Mouse (Mus musculus): Measurements from ENCODE around the gene Rasip1. TPM values are rescaled to one million over a fixed set of nuclear protein-coding genes. Genes with fewer than 3 reads are reported as not detected.
A peak's percentile ranks its signal among the peaks of the same experiment; 100 is the strongest.
"Not testable (repeated sequence)": the region's sequence is repeated elsewhere in the genome, so short reads cannot be mapped to it uniquely, and the experiment has no call there.

The Rasip1 gene
- polyA plus RNA-seq, 1 experiment = 4.3 TPM

DNA sequence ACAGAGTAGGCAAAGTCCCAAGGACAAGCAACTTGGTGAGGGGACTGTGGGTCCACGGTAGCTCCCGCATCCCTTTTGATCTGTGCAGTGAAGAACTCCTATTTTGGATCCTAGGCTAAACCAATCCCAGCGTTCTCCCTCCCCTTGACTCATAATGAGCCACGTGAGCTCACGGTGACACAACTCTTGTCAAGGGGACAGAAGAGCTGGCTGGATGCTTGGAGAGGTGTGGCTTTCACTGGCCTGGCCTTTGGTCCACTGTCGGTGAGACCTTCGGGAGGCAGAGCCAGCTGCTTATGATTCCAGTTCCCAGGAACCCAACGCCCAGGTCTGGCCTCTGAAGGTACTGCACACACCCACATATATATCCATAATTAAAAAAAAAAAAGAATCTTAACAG, 22.1 kb downstream of the Rasip1 start:
- Histone ChIP-seq H3K4me3 (ENCODE audit: insufficient read depth, low read depth, low read length) (no peak overlapping the region), H3K4me1 (ENCODE audit: control insufficient read depth, insufficient read depth, insufficient read length, low read length) (0 out of 2 replicates have a peak, but pooled peaks cover under 1% of the 10 kb centered on the region), H3K27ac (replicated peaks; ENCODE audit: low read depth, low read length) (no peak overlapping the region)

DNA sequence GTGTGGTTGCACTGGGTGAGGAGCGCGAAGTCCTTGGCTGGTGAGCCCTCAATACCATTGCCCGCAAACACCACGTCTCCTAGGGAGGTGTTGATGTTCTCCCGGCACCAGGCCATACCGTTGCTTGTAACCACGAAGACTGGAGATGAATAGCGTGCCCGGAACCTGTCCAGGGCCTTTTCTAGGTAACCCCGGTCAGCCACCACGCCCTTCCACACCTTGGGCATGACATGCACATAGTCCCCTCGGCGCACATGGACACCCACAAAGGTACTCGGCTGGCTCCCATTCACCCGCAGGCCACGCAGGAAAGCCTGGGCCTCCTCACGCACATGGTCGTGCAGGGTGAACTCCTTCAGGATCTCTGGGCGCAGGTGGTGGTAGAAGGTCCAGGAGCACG, 23.2 kb downstream of the Rasip1 start:
- not testable (repeated sequence) for H3K27ac ChIP-seq (replicated peaks; ENCODE audit: low read depth, low read length); H3K4me3 ChIP-seq (ENCODE audit: insufficient read depth, low read depth, low read length); H3K4me1 ChIP-seq (ENCODE audit: control insufficient read depth, insufficient read depth, insufficient read length, low read length)

DNA sequence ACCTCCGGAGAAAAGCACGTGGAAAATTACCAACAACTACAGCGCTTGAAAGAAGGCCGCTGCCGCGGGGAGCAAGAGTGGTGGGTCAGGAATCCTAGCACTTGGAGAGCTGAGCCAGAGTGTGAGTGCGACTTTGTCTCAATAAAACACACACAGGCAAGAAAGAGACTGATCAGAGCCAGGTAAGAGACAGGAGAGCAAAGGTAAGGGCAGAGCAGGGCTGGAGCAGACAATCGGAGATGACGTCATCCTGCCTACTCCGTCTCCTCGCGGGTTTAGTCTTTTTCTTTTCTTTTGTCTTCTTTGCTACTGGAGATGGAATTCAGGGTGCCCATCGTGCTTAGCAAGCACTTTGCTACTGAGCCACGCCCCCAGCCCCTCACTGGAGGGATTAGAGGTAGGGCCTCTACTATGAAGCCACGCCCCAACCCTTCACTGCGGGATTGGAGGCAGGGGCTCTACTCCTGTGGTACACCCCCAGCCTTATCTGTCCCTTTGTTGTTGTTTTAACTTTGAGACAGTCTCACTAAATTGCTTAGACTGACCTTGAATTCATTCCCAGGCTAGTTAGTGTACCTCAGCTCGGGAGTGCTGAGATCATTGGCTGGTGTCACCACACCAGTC, 27.2 kb downstream of the Rasip1 start:
- Histone ChIP-seq H3K27ac (replicated peaks; ENCODE audit: low read depth, low read length) (no peak overlapping the region), H3K4me3 (ENCODE audit: insufficient read depth, low read depth, low read length) (peak overlapping the region; percentile 40; the same call in 1 of the 2 replicates), H3K4me1 (ENCODE audit: control insufficient read depth, insufficient read depth, insufficient read length, low read length) (no peaks in the 10 kb centered on the region)

DNA sequence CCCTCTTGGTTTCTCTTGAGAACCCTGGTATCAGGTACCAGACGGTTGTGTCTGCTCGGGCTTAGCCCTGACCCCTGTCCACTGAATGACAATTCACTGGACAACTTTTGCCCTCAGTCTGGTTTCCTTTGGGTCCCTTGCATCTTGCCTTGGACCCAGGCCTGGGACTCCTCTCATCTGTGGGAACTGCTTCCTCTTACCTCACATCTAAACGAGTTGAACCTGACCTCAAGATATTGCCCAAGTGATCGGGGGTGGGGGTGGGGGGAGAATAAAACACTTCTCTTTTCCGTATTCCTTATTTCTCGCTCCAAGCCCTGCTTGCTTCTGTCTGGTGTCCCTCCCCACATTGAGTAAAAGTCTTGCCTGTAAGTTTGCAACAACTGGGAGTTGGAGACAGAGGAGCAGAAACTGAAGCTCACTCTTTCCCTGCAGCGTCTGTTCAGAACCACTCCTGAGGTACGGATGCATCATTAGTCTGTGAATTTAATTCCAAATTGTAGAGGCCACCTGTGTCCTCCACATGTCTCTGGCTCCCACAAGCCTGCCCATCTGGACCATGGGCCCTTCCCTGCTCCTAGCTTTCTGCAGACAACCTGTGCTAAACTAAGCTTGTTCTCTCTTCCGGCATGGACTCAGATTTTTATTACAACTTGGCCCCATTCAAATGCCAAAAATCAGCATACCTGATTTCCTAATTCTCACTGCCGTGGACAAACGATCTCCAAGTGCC, 33.6 kb downstream of the Rasip1 start:
- H3K4me1 ChIP-seq (ENCODE audit: control insufficient read depth, insufficient read depth, insufficient read length, low read length) = no peaks in the 10 kb centered on the region
- no peak overlapping the region for H3K27ac ChIP-seq (replicated peaks; ENCODE audit: low read depth, low read length)
- H3K4me3 ChIP-seq (ENCODE audit: insufficient read depth, low read depth, low read length) = no peak overlapping the region

DNA sequence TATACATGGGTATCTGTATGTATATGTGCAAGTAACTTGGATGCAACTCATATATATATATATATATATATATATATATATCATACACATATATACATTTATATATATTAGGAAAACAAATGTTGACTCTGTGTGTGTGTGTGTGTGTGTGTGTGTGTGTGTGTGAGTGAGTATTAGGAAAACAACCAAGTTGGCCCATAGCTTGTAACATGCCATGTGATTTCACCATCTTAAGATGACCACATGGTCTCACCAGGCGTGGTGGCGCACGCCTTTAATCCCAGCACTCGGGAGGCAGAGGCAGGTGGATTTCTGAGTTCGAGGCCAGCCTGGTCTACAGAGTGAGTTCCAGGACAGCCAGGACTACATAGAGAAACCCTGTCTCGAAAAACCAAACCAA, 34.4 kb downstream of the Rasip1 start:
- H3K27ac ChIP-seq (replicated peaks; ENCODE audit: low read depth, low read length); H3K4me1 ChIP-seq (ENCODE audit: control insufficient read depth, insufficient read depth, insufficient read length, low read length); H3K4me3 ChIP-seq (ENCODE audit: insufficient read depth, low read depth, low read length): not testable (repeated sequence)

DNA sequence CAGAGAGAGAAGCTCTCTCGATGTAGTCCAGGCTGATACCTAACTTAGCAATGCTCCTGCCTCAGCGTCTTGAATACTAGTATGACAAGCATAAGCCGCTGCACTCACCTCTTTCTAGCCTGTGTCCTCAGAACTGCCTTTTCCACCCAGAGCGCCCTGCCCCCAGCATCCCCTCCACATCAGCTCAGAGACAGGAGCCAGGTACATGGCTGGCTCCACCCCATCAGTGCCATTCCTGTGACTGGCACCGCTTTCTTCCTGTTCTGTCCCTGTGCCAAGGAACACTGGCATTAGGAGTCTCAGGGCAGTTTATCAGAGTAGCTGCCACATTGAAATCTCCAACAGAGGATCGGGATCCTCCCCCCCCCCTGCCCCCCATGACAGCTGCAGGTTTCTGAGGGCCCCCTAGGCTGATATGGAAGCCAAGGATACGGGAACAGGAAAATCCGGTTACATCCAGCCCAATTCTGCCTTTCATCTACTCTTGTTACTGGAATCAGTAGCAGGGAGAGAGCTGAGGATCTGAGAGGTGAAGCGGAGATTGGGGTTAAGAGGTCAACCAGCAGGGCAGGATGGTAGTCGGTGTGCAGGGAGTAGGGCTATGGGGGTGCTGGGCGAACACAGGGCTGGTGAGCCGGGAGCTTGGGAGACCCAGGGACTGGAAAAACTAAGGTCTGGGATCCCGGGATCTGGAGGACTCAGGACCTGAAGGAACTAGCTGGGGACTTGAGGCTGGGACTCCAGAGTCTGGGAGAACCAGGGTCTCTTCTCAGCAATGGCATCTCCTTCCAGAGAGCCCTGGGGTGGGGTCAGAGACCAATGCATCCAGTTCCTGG, 38.2 kb downstream of the Rasip1 start:
- H3K4me1 ChIP-seq (ENCODE audit: control insufficient read depth, insufficient read depth, insufficient read length, low read length) = no peaks in the 10 kb centered on the region
- no peak overlapping the region for H3K27ac ChIP-seq (replicated peaks; ENCODE audit: low read depth, low read length)
- no peak overlapping the region for H3K4me3 ChIP-seq (ENCODE audit: insufficient read depth, low read depth, low read length)

DNA sequence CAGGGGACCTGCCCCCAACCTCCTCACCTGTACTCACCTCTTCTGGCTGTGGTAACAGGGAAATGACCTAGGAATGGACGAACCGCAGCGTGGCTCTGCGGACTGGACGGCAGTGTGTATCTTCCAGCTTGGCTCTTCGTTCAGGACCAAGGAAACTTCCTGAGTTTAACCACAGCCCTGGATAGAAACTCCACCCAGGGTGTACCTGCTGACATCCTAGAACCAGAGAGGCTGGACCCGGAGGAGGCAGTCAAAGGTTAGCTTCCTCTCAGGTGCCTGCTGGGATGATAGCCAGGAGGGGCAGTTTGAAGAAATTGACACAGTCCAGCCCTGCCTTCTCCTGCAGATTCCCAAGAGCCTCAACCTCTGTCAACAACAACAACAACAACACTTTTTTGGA, 38.9 kb downstream of the Rasip1 start, which contains the start of gene Fut2:
TSS of gene Fut2 (minus strand) at position 234 of the 400 bp plus-strand sequence.
- no peak within 1 kb of the TSS for H3K4me3 ChIP-seq (ENCODE audit: insufficient read depth, low read depth, low read length)
- H3K4me1 ChIP-seq (ENCODE audit: control insufficient read depth, insufficient read depth, insufficient read length, low read length) = no peaks in the 10 kb centered on the region
- no peak within 1 kb of the TSS for H3K27ac ChIP-seq (replicated peaks; ENCODE audit: low read depth, low read length)

DNA sequence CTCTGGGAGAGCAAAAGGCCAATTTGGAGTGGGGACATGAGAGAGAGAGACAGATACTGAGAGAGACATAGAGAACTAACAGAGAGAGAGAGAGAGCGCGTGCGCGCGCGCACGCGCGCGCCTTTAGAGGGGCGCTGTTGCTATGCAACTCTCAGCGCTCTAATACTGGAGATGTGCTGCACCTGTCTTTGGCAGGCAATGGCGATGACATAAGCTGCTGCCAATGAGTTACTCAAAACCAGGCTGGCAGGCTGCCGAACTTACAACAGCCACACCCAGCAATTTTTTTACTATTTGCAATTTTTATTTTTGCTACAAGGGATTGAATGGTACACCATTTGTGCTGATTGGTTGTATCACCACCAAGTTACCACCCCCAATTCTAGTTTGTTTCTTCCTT, 40.5 kb downstream of the Rasip1 start:
- H3K4me1 ChIP-seq (ENCODE audit: control insufficient read depth, insufficient read depth, insufficient read length, low read length) = no peaks in the 10 kb centered on the region
- no peak overlapping the region for H3K27ac ChIP-seq (replicated peaks; ENCODE audit: low read depth, low read length)
- no peak overlapping the region for H3K4me3 ChIP-seq (ENCODE audit: insufficient read depth, low read depth, low read length)

DNA sequence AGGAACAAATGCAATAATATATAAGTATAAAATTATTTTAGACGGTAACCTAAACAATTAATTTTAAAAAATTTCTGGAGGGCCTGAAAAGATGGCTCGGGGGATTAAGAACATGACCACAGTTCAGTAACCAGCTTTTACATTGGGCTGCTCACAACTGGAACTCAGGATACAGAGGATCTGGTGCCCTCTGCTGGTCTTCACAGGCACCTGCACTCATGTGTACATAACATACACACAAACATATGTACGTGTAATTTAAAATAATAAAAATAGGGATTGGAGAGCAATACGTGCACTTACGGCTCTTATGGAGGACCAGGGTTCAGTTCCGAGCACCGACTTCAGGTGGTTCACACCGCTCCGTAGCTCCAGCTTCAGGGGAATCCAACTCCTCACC, 41.6 kb downstream of the Rasip1 start:
- Histone ChIP-seq H3K27ac (replicated peaks; ENCODE audit: low read depth, low read length) (no peak overlapping the region), H3K4me1 (ENCODE audit: control insufficient read depth, insufficient read depth, insufficient read length, low read length) (no peaks in the 10 kb centered on the region), H3K4me3 (ENCODE audit: insufficient read depth, low read depth, low read length) (no peak overlapping the region)

DNA sequence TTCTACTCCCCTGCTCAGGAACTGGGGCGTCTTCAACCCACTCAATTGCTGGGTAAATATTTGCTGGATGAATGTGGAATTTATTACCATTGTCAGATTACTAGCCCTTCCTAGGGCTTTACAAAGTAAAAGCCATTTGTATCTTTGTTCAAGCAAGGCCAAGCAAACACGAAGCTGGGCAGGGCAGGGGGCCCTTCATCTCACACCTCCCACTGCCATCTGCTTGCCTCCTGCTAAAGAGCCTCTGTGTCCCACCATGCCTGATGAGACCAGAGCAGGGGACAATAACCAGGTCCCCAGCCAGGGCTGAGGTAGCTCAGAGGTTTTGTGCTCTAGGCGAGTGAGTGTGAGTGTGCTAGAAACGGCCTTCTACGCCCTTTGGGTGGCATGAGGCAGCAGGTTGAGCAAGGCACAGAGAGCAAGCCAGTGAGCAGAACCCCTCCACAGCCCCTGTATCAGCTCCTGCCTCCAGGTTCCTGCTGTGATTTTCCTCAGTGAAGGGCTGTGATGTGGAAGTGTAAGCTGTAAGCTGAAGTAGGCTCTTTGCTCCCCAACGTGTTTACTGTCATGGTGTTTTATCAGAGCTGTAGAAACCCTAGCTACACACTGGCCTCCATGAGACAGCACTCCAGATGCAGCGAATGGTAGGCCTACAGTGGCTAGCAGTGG, 50.5 kb downstream of the Rasip1 start:
- no peak overlapping the region for H3K4me3 ChIP-seq (ENCODE audit: insufficient read depth, low read depth, low read length)
- H3K27ac ChIP-seq (replicated peaks; ENCODE audit: low read depth, low read length) = no peak overlapping the region
- peaks cover 24% of the 10 kb centered on the region for H3K4me1 ChIP-seq (ENCODE audit: control insufficient read depth, insufficient read depth, insufficient read length, low read length)

DNA sequence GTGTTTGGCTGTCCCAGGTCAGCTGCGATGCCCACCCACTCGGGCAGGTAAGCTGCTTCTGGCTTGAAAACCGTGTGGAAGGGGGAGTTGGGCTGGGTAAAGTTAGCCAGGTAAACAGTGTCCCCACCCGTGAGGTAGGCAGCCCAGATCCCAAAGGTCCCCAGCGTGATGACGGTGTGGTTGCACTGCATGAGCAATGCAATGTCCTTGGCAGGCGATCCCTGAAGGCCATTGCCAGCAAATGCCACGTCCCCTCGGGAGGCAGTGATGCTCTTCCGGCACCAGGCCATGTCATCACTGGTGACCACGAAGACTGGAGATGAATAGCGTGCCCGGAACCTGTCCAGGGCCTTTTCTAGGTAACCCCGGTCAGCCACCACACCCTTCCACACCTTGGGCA, 51.2 kb downstream of the Rasip1 start:
- H3K4me3 ChIP-seq (ENCODE audit: insufficient read depth, low read depth, low read length) = no peak overlapping the region
- H3K27ac ChIP-seq (replicated peaks; ENCODE audit: low read depth, low read length) = no peak overlapping the region
- H3K4me1 ChIP-seq (ENCODE audit: control insufficient read depth, insufficient read depth, insufficient read length, low read length) = peaks cover 24% of the 10 kb centered on the region

DNA sequence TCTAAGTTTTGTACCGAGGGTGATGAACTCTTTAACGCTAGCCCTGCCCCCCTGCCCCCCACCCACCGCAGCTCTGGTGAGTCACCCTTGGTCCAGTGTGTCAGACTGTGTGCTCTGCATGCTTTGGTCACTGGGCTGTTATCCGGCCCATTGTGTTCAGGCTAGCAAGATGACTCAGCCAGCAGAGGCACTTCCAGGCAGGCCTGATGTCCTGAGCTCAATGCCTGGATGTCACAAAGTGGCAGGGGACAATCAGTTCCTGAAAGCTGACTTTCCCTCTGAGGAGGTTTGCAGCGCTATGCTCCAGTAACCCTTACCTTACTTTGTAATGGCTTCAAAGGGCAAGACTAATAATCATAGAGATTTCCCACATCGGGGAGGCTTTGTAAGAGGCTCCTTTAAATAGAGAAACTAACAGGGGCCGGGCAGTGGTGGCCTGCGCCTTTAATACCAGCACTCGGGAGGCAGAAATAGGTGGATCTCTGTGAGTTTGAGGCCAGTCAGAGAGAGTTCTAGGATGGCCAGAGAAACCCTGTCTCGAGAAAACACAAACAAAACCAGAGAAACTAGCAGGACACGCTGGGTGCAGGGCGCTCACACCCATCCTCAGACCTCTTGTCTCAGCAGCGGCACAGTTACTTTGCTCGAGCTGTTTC, 52.8 kb downstream of the Rasip1 start:
- Histone ChIP-seq H3K27ac (replicated peaks; ENCODE audit: low read depth, low read length) (peak overlapping the region; percentile 94), H3K4me1 (ENCODE audit: control insufficient read depth, insufficient read depth, insufficient read length, low read length) (peaks cover 24% of the 10 kb centered on the region), H3K4me3 (ENCODE audit: insufficient read depth, low read depth, low read length) (no peak overlapping the region)

DNA sequence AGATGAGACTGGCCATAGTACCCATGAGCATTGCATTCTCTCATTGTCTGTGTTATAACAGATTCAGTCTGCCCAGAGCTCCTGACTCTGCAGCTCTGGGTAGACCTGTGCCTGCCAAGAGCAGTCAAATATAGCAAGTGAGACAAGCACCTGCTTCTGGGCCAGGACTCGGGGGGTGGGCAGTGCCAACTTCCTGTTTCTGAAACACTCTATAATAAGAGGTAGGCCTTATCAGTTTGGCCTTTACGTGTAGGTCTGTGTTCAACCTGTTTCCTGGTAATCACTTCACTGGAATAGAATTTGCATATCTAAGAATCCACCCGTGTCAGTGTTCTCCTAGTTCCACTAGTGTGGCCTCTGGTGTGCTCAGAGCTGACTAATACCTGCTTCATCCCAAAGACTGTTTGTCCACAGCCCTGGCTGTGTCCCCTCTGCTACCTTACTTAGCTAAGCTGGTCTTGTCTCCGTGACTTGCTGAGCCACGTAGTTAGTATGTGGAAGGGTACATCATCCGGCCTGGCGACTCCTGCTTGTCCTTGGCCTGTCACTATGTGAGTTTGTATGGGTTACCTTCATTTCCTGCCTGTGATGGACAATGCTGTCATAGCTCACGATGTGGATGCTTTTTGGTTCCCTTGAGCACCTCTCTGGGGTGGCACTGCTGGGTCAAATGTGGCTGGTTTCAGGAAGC, 53.9 kb downstream of the Rasip1 start:
- H3K4me3 ChIP-seq (ENCODE audit: insufficient read depth, low read depth, low read length) = no peak overlapping the region
- peak overlapping the region; percentile 94 for H3K27ac ChIP-seq (replicated peaks; ENCODE audit: low read depth, low read length)
- H3K4me1 ChIP-seq (ENCODE audit: control insufficient read depth, insufficient read depth, insufficient read length, low read length) = peaks cover 24% of the 10 kb centered on the region
